Mouse (Mus musculus) activated CD4-positive, CD25-positive, alpha-beta regulatory T cell, adult 4 months (primary cell): ENCODE results near the gene Dis3l. TPM values are rescaled to one million over a fixed set of nuclear protein-coding genes. Genes with fewer than 3 reads are reported as not detected.

Experiments
- polyA plus RNA-seq, 2 experiments: library from polyadenylated mRNA; unstranded; fragments of 100-300 nt; shearing (Covaris generic); gene quantifications; one replicate each; pipeline ENCODE4 v1.2.1; 2017

Gene Dis3l
- polyA plus RNA-seq, 2 experiments from 2014 or later = 9.5 to 9.8 TPM

Other genes starting within 250 kb of the Dis3l start
- gene Lctl, start 224.1 kb downstream of the Dis3l start, polyA plus RNA-seq = not detected
- gene Zwilch, start 168.2 kb downstream of the Dis3l start, polyA plus RNA-seq = 1 to 10 TPM; 5.6 to 7.7 TPM
- 1,000 to 10,000 TPM; 3,242 to 3,314 TPM for gene Rpl4, start 167.9 kb downstream of the Dis3l start, polyA plus RNA-seq
- gene Snapc5, start 162.0 kb downstream of the Dis3l start, polyA plus RNA-seq = 10 to 100 TPM; 52.3 to 56.8 TPM
- gene Uchl4, start 106.1 kb downstream of the Dis3l start, polyA plus RNA-seq = 10 to 100 TPM in 1 of 2 experiments, 1 to 10 TPM in 1; 4.4 to 12.2 TPM
- gene Map2k1, start 87.7 kb downstream of the Dis3l start, polyA plus RNA-seq = 10 to 100 TPM; 22.9 to 26.6 TPM
- 10 to 100 TPM; 74.5 to 93.6 TPM for gene Tipin, start 59.7 kb downstream of the Dis3l start, polyA plus RNA-seq
- gene Megf11, start 44.3 kb upstream of the Dis3l start, polyA plus RNA-seq = under 1 TPM; 0.14 to 0.28 TPM